Mouse (Mus musculus) thymus, adult 2 months (tissue): ENCODE measurements around the gene Vamp8.

ENCODE experiments used
- CTCF ChIP-seq: fragments of 200-500 bp; IDR thresholded peaks from 2 replicates; pipeline ENCODE4 v1.5.1; 2012; ENCODE audit warnings: mild to moderate bottlenecking, control low read depth, low read length, moderate library complexity, borderline replicate concordance; ENCODE audit not compliant: control insufficient read depth, poor library complexity, insufficient read depth; ENCODE audit errors: extremely low read depth
- POLR2A ChIP-seq: fragments of 200-500 bp; IDR thresholded peaks from 2 replicates; pipeline ENCODE4 v1.6.1; 2012; ENCODE audit warnings: mild to moderate bottlenecking, low read length, control low read depth, moderate library complexity; ENCODE audit not compliant: control insufficient read depth, poor library complexity, insufficient read depth; ENCODE audit errors: extremely low read depth

DNA sequence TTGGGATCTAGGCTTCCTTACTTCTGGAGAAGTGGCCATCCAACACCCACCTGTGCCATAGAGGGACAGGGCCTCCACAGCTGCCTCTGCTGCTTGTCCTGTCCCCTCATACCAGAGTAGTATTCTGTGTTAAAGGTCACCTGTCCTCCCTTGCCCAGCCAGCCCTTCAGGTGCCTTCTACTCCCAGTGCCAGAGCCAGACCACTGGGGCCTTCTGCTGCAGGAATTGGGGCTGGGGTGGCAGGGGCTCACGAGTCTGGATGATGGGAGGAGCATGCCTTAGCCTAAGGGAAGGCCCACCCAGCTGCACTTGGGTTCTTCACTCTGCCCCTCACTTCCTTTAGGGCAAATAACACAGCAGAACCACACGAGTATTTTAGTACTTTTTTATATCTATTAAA, 31.2 kb downstream of the Vamp8 start:
- TF ChIP-seq POLR2A (no peak), CTCF (no peak)
